Mouse (Mus musculus) stomach, embryonic 16.5 days (tissue): ENCODE results near the gene Dpm3. TPM values are rescaled to one million over a fixed set of nuclear protein-coding genes. Genes with fewer than 3 reads are reported as not detected.

ENCODE experiments used
- ATAC-seq: fragments of 200-750 bp; cut with Nextera tagmentation; 2 replicates; pipeline ENCODE4 v1.8.0; 2017; ENCODE audit warnings: moderate number of reproducible peaks, moderate TSS enrichment; ENCODE audit not compliant: insufficient read depth, low FRiP score
- H3K27ac ChIP-seq: fragments of 300-500 bp; sonication (generic); 2 replicates; pipeline ENCODE4 v1.5.1; 2014; ENCODE audit warnings: low read length
- H3K27me3 ChIP-seq: fragments of 300-500 bp; sonication (generic); 2 replicates; pipeline ENCODE4 v1.6.1; 2014; ENCODE audit warnings: low read length, control low read depth, mixed read lengths; ENCODE audit not compliant: control insufficient read depth, insufficient read depth
- H3K36me3 ChIP-seq: fragments of 300-500 bp; sonication (generic); 2 replicates; pipeline ENCODE4 v1.6.1; 2014; ENCODE audit warnings: low read length; ENCODE audit not compliant: control insufficient read depth, insufficient read depth
- H3K4me1 ChIP-seq: fragments of 300-500 bp; sonication (generic); 2 replicates; pipeline ENCODE4 v1.6.1; 2014; ENCODE audit warnings: low read length, control low read depth, mixed read lengths; ENCODE audit not compliant: control insufficient read depth, insufficient read depth
- H3K4me2 ChIP-seq: fragments of 300-500 bp; sonication (generic); 2 replicates; pipeline ENCODE4 v1.6.1; 2014; ENCODE audit warnings: low read depth, low read length, mixed read lengths
- H3K4me3 ChIP-seq: fragments of 300-500 bp; sonication (generic); replicated peaks from 2 replicates; pipeline ENCODE4 v1.5.1; 2014; ENCODE audit warnings: mild to moderate bottlenecking, low read length
- H3K9ac ChIP-seq: fragments of 300-500 bp; sonication (generic); 2 replicates; pipeline ENCODE4 v1.6.1; 2014; ENCODE audit warnings: low read length
- H3K9me3 ChIP-seq: fragments of 300-500 bp; sonication (generic); replicated peaks from 2 replicates; pipeline ENCODE4 v1.6.1; 2016; ENCODE audit warnings: low read length, control low read depth; ENCODE audit not compliant: control insufficient read depth
- WGBS: fragments of 180-500 bp; shearing (Covaris S2); extraction: QIAGEN DNeasy Blood & Tissue Kit; methylation state at CpG from one replicate; pipeline ENCODE4 v1.1.7; 2014; 5-methylcytosine and 5-hydroxymethylcytosine counted together
- polyA plus RNA-seq: library from polyadenylated mRNA; unstranded; fragments of >200 nt; fragmentation: Nextera tagmentation; extraction: Ambion mirVana; gene quantifications from 2 replicates; pipeline ENCODE4 v1.2.1, GENCODE M21; 2015

Dpm3 gene
- polyA plus RNA-seq, 1 experiment from 2014 or later = 131 TPM

- Histone ChIP-seq H3K9ac (no peak overlapping the region), H3K27ac (no peak overlapping the region), H3K4me1 (peaks cover 2% of the 10 kb centered on the region; the same call in 1 of the 2 replicates), H3K4me3 (no peak overlapping the region), H3K4me2 (no peak overlapping the region), H3K36me3 (no peaks in the 10 kb centered on the region), H3K27me3 (no peaks in the 10 kb centered on the region; the same call in 1 of the 2 replicates), H3K9me3 (no peaks in the 10 kb centered on the region)
- WGBS = 71% methylated on average over 4 of the region's 4 CpGs
- ATAC-seq = no peak
Observed at GRCm38 (mm10) chr3:89305105-89305504, 45.9 kb downstream of the Dpm3 start.

- Histone ChIP-seq H3K27me3 (no peaks in the 10 kb centered on the region), H3K4me2 (no peak overlapping the region), H3K9ac (no peak overlapping the region), H3K27ac (no peak overlapping the region), H3K9me3 (no peaks in the 10 kb centered on the region), H3K4me3 (no peak overlapping the region), H3K36me3 (no peaks in the 10 kb centered on the region), H3K4me1 (no peaks in the 10 kb centered on the region)
- no peak for ATAC-seq
- WGBS = 63% methylated on average over 8 of the region's 8 CpGs
Observed at GRCm38 (mm10) chr3:89305551-89306325, 46.6 kb downstream of the Dpm3 start.

- H3K27ac ChIP-seq = no peak overlapping the region
- H3K27me3 ChIP-seq = no peaks in the 10 kb centered on the region
- H3K4me2 ChIP-seq = no peak overlapping the region
- peak; percentile 81; the same call in 1 of the 2 replicates for ATAC-seq
- H3K9ac ChIP-seq = no peak overlapping the region
- H3K9me3 ChIP-seq = no peaks in the 10 kb centered on the region
- WGBS = 8% methylated on average over 9 of the region's 9 CpGs
- H3K36me3 ChIP-seq = no peaks in the 10 kb centered on the region
- no peak overlapping the region for H3K4me3 ChIP-seq
- H3K4me1 ChIP-seq = no peaks in the 10 kb centered on the region
Observed at GRCm38 (mm10) chr3:89308089-89308488, 48.9 kb downstream of the Dpm3 start.

- Histone ChIP-seq H3K9me3 (no peaks in the 10 kb centered on the region), H3K27me3 (peaks cover 11% of the 10 kb centered on the region), H3K27ac (peak overlapping the region; percentile 66), H3K4me3 (no peak overlapping the region), H3K9ac (no peak overlapping the region), H3K4me2 (no peak overlapping the region), H3K36me3 (no peaks in the 10 kb centered on the region), H3K4me1 (peaks cover 30% of the 10 kb centered on the region)
- WGBS = 52% methylated on average over 5 of the region's 5 CpGs
- peak; percentile 6; the same call in 1 of the 2 replicates for ATAC-seq
Observed at GRCm38 (mm10) chr3:89314340-89314739, 55.2 kb downstream of the Dpm3 start.

- Histone ChIP-seq H3K4me3 (peak overlapping the region; percentile 42), H3K36me3 (no peaks in the 10 kb centered on the region), H3K27me3 (peaks cover 15% of the 10 kb centered on the region), H3K27ac (no peak overlapping the region), H3K9me3 (no peaks in the 10 kb centered on the region), H3K4me1 (peaks cover 35% of the 10 kb centered on the region), H3K9ac (peak overlapping the region; percentile 70; the same call in 1 of the 2 replicates), H3K4me2 (peak overlapping the region; percentile 70; the same call in 1 of the 2 replicates)
- WGBS = 43% methylated on average over 2 of the region's 2 CpGs
- ATAC-seq = peak; percentile 14; the same call in 1 of the 2 replicates
Observed at GRCm38 (mm10) chr3:89314791-89315190, 55.6 kb downstream of the Dpm3 start.

GRCm38 (mm10) chr3:89315195-89315929 lies 56.2 kb downstream of the Dpm3 start:
- Histone ChIP-seq H3K4me2 (peak overlapping the region; percentile 70), H3K9ac (peak overlapping the region; percentile 70), H3K4me1 (peaks cover 41% of the 10 kb centered on the region), H3K4me3 (peak overlapping the region; percentile 42), H3K27me3 (peaks cover 20% of the 10 kb centered on the region), H3K27ac (no peak overlapping the region), H3K36me3 (no peaks in the 10 kb centered on the region), H3K9me3 (no peaks in the 10 kb centered on the region)
- 6% methylated on average over 23 of the region's 26 CpGs for WGBS
- peak; percentile 15; the same call in 1 of the 2 replicates for ATAC-seq

- peak overlapping the region; percentile 70 for H3K4me2 ChIP-seq
- H3K27me3 ChIP-seq = peaks cover 28% of the 10 kb centered on the region
- H3K9me3 ChIP-seq = no peaks in the 10 kb centered on the region
- H3K36me3 ChIP-seq = no peaks in the 10 kb centered on the region
- H3K4me3 ChIP-seq = peak overlapping the region; percentile 42
- peaks cover 49% of the 10 kb centered on the region for H3K4me1 ChIP-seq
- 8% methylated on average over 40 of the region's 40 CpGs for WGBS
- H3K9ac ChIP-seq = peak overlapping the region; percentile 70
- peak overlapping the region; percentile 63 for H3K27ac ChIP-seq
- ATAC-seq = peak; percentile 51; the same call in 1 of the 2 replicates
Observed at GRCm38 (mm10) chr3:89315930-89316831, 57.0 kb downstream of the Dpm3 start.
